Mouse (Mus musculus) midbrain, postnatal 0 days (tissue): ENCODE results near the gene Abhd4. TPM values are rescaled to one million over a fixed set of nuclear protein-coding genes. Genes with fewer than 3 reads are reported as not detected.
A peak's percentile ranks its signal among the peaks of the same experiment; 100 is the strongest.

Source experiments
- ATAC-seq: fragments of 200-750 bp; cut with Nextera tagmentation; 2 replicates; pipeline ENCODE4 v1.8.0; 2017; ENCODE audit warnings: moderate number of reproducible peaks, mild to moderate bottlenecking, moderate TSS enrichment, moderate library complexity; ENCODE audit not compliant: low FRiP score
- DNase-seq: peaks from one replicate; pipeline ENCODE4 v3.0.0-alpha.2; 2015; ENCODE audit warnings: low spot score
- H3K27ac ChIP-seq: fragments of 300-500 bp; sonication (generic); 2 replicates; pipeline ENCODE4 v1.5.1; 2014; ENCODE audit warnings: low read depth, mild to moderate bottlenecking, low read length, mixed read lengths
- H3K27me3 ChIP-seq: fragments of 300-500 bp; sonication (generic); 2 replicates; pipeline ENCODE4 v1.6.1; 2014; ENCODE audit warnings: low read length, control low read depth, mixed read lengths; ENCODE audit not compliant: insufficient read depth
- H3K36me3 ChIP-seq: fragments of 300-500 bp; sonication (generic); 2 replicates; pipeline ENCODE4 v1.6.1; 2014; ENCODE audit warnings: low read length, control low read depth, mixed read lengths; ENCODE audit not compliant: insufficient read depth
- H3K4me1 ChIP-seq: fragments of 300-500 bp; sonication (generic); 2 replicates; pipeline ENCODE4 v1.6.1; 2014; ENCODE audit warnings: mild to moderate bottlenecking, control low read depth, antibody characterized with exemption, low read length, mixed read lengths; ENCODE audit not compliant: insufficient read depth
- H3K4me2 ChIP-seq: fragments of 300-500 bp; sonication (generic); 2 replicates; pipeline ENCODE4 v1.6.1; 2014; ENCODE audit warnings: low read depth, mild to moderate bottlenecking, low read length, mixed read lengths; ENCODE audit not compliant: poor library complexity, severe bottlenecking
- H3K4me3 ChIP-seq: fragments of 300-500 bp; sonication (generic); 2 replicates; pipeline ENCODE4 v1.5.1; 2014; ENCODE audit warnings: low read depth, mild to moderate bottlenecking, low read length, moderate library complexity
- H3K9ac ChIP-seq: fragments of 300-500 bp; sonication (generic); replicated peaks from 2 replicates; pipeline ENCODE4 v1.6.1; 2014; ENCODE audit warnings: mild to moderate bottlenecking, low read length, moderate library complexity, mixed read lengths; ENCODE audit not compliant: poor library complexity, severe bottlenecking
- H3K9me3 ChIP-seq: fragments of 300-500 bp; sonication (generic); 2 replicates; pipeline ENCODE4 v1.6.1; 2016; ENCODE audit warnings: low read length, control low read depth
- CTCF ChIP-seq: IDR thresholded peaks from 2 replicates; pipeline ENCODE4 v1.5.1; 2016; ENCODE audit warnings: antibody characterized with exemption, mild to moderate bottlenecking
- WGBS: fragments of 180-500 bp; shearing (Covaris S2); extraction: QIAGEN DNeasy Blood & Tissue Kit; methylation state at CpG from one replicate; pipeline ENCODE4 v1.1.7; 2014; 5-methylcytosine and 5-hydroxymethylcytosine counted together
- polyA plus RNA-seq: library from polyadenylated mRNA; unstranded; fragments of >200 nt; fragmentation: Nextera tagmentation; extraction: Ambion mirVana; gene quantifications from 2 replicates; pipeline ENCODE4 v1.2.1, GENCODE M21; 2015
- total RNA-seq: library from RNA; depleted of rRNA; stranded (reverse); fragments of >200 nt; gene quantifications from 2 replicates; pipeline ENCODE4 v1.2.3, GENCODE M21; 2014; rRNA removed

Gene Abhd4
- total and polyA plus RNA-seq, 2 experiments from 2014 or later, result 56.4 to 87.8 TPM

GRCm38 (mm10) chr14:54284839-54285238 is 30.9 kb downstream of the Abhd4 start, which contains the start of gene Olfr49:
TSS of gene Olfr49 (minus strand) at chr14:54284939.
- no peak for ATAC-seq
- no peak for DNase-seq
- no peak for TF ChIP-seq CTCF
- Histone ChIP-seq H3K4me1 (no peaks in the 10 kb centered on the region), H3K36me3 (no peaks in the 10 kb centered on the region), H3K4me3 (no peak within 1 kb of the TSS), H3K27ac (no peak within 1 kb of the TSS), H3K27me3 (no peaks in the 10 kb centered on the region), H3K9me3 (no peaks in the 10 kb centered on the region), H3K4me2 (no peak within 1 kb of the TSS), H3K9ac (no peak within 1 kb of the TSS)
- 71% methylated on average over 1 of the region's 1 CpGs for WGBS

GRCm38 (mm10) chr14:54300136-54300535 is 46.1 kb downstream of the Abhd4 start:
- 81% methylated on average over 5 of the region's 5 CpGs for WGBS
- H3K4me3 ChIP-seq, result no peak overlapping the region
- H3K4me1 ChIP-seq, result no peaks in the 10 kb centered on the region
- ATAC-seq (no peak), DNase-seq (no peak)
- no peaks in the 10 kb centered on the region for H3K9me3 ChIP-seq
- no peak overlapping the region for H3K27ac ChIP-seq
- no peaks in the 10 kb centered on the region for H3K36me3 ChIP-seq
- no peaks in the 10 kb centered on the region for H3K27me3 ChIP-seq
- H3K9ac ChIP-seq, result no peak overlapping the region
- no peak overlapping the region for H3K4me2 ChIP-seq
- no peak for TF ChIP-seq CTCF

GRCm38 (mm10) chr14:54300676-54301075 is 46.7 kb downstream of the Abhd4 start:
- TF ChIP-seq CTCF, result no peak
- ATAC-seq (no peak), DNase-seq (no peak)
- Histone ChIP-seq H3K9me3 (no peaks in the 10 kb centered on the region), H3K9ac (no peak overlapping the region), H3K4me2 (no peak overlapping the region), H3K36me3 (no peaks in the 10 kb centered on the region), H3K27me3 (no peaks in the 10 kb centered on the region), H3K4me3 (no peak overlapping the region), H3K27ac (no peak overlapping the region), H3K4me1 (no peaks in the 10 kb centered on the region)
- 94% methylated on average over 3 of the region's 3 CpGs for WGBS

GRCm38 (mm10) chr14:54311763-54312162 is 57.8 kb downstream of the Abhd4 start:
- no peak overlapping the region for H3K9ac ChIP-seq
- TF ChIP-seq CTCF, result no peak
- H3K4me3 ChIP-seq, result no peak overlapping the region
- ATAC-seq, result no peak
- no peaks in the 10 kb centered on the region for H3K27me3 ChIP-seq
- H3K4me2 ChIP-seq, result no peak overlapping the region
- H3K9me3 ChIP-seq, result no peaks in the 10 kb centered on the region
- 21% methylated on average over 3 of the region's 3 CpGs for WGBS
- no peaks in the 10 kb centered on the region for H3K36me3 ChIP-seq
- H3K27ac ChIP-seq, result no peak overlapping the region
- H3K4me1 ChIP-seq, result no peaks in the 10 kb centered on the region
- peak; percentile 3 for DNase-seq

Other genes with a start within 250 kb of the Abhd4 start
- 240 and 263 TPM in 2 replicates for gene Dad1, start 84 bp upstream of the Abhd4 start, total RNA-seq
- 374 and 394 TPM in 2 replicates for gene Dad1, start 84 bp upstream of the Abhd4 start, polyA plus RNA-seq
- not detected in 2 replicates for gene Olfr49, start 30.8 kb downstream of the Abhd4 start, total RNA-seq
- gene Olfr49, start 30.8 kb downstream of the Abhd4 start, polyA plus RNA-seq, result not detected in 2 replicates
- 89.2 and 93.9 TPM in 2 replicates for gene Oxa1l, start 106.6 kb downstream of the Abhd4 start, total RNA-seq
- 68.5 and 71.7 TPM in 2 replicates for gene Oxa1l, start 106.6 kb downstream of the Abhd4 start, polyA plus RNA-seq
- 3.9 and 7.7 TPM in 2 replicates for gene Slc7a7, start 163.6 kb downstream of the Abhd4 start, total RNA-seq
- 2.4 and 2.9 TPM in 2 replicates for gene Slc7a7, start 163.6 kb downstream of the Abhd4 start, polyA plus RNA-seq
- 98.6 and 104 TPM in 2 replicates for gene Mrpl52, start 172.7 kb downstream of the Abhd4 start, total RNA-seq
- 296 and 303 TPM in 2 replicates for gene Mrpl52, start 172.7 kb downstream of the Abhd4 start, polyA plus RNA-seq
- gene Mmp14, start 177.4 kb downstream of the Abhd4 start, total RNA-seq, result 46.4 and 48.9 TPM in 2 replicates
- gene Mmp14, start 177.4 kb downstream of the Abhd4 start, polyA plus RNA-seq, result 40.6 and 41.8 TPM in 2 replicates
- 40.2 and 42.1 TPM in 2 replicates for gene Lrp10, start 209.9 kb downstream of the Abhd4 start, total RNA-seq
- 29.7 and 31.9 TPM in 2 replicates for gene Lrp10, start 209.9 kb downstream of the Abhd4 start, polyA plus RNA-seq
- 35.6 and 47.4 TPM in 2 replicates for gene Rem2, start 221.9 kb downstream of the Abhd4 start, total RNA-seq
- 33.0 and 34.0 TPM in 2 replicates for gene Rem2, start 221.9 kb downstream of the Abhd4 start, polyA plus RNA-seq